23 mouse cellular contexts compared by ENCODE assay signal in the genomic region with DNA sequence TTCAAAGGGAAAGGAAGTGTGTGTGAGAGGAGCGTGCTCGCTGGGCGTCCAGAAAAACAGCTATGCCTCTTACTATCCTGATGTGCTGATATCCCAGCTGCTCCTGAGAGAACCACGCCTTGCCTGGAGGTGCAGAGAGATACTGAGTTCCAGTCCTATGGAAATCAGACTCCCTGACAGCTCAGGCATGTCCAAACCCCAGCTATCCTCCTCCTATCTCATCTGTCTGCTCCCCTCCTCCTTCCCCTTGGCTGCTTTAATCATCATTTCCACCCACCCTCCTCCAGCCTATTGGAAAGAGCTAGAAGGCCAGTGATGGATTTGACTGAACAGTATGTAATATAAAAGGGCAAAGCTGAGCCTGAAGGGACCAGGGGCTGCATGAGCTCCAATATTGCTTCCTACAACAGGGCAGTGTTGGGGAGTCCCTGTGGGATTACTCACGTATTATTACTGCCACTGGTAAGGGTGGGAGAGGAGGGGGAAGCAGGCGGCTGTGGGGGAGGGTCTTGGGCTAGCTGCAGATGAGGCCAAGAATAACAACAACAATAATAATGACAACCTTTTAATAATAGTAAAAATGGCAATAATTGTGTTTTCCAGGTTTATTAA. TPM values are rescaled to one million over a fixed set of nuclear protein-coding genes. Genes with fewer than 3 reads are reported as not detected.
DNase-seq lines count a peak whose midpoint lies in the region; ATAC-seq lines count a peak whose summit lies in the region.
"Had no signal": no experiment of that assay in that cellular context is flagged by ENCODE, and none has a peak within 500 bp of the region (broad histone marks: within the 10 kb centered on the region; RNA-seq: fewer than 3 reads in every experiment).

No protein-coding gene starts in this region.

- no peak overlapping the region for H3K4me3 ChIP-seq in embryonic facial prominence, embryonic 11.5 days (ENCODE audit: low read depth, low read length)
- no peak overlapping the region for H3K4me3 ChIP-seq in embryonic facial prominence, embryonic 10.5 days
- H3K4me3 ChIP-seq in midbrain, embryonic 11.5 days (ENCODE audit: low read depth, low read length): no peak overlapping the region
- no peak overlapping the region for H3K4me3 ChIP-seq in midbrain, embryonic 10.5 days
- H3K4me3 ChIP-seq in hindbrain, embryonic 15.5 days: no peak overlapping the region
- H3K4me3 ChIP-seq in neural tube, embryonic 13.5 days: no peak overlapping the region
- H3K4me3 ChIP-seq: erythroblast, embryonic 14.5 days; limb, embryonic 12.5 days; myocyte had no signal

- no peaks in the 10 kb centered on the region for H3K4me1 ChIP-seq in embryonic facial prominence, embryonic 11.5 days (ENCODE audit: control insufficient read depth, insufficient read depth, low read length)
- H3K4me1 ChIP-seq in embryonic facial prominence, embryonic 10.5 days: peaks cover 10% of the 10 kb centered on the region
- H3K4me1 ChIP-seq in midbrain, embryonic 11.5 days (ENCODE audit: control insufficient read depth, insufficient read depth, low read length): peaks cover 6% of the 10 kb centered on the region
- H3K4me1 ChIP-seq in midbrain, embryonic 10.5 days: peaks cover 29% of the 10 kb centered on the region
- peaks cover 15% of the 10 kb centered on the region for H3K4me1 ChIP-seq in hindbrain, embryonic 15.5 days (replicated peaks)
- peaks cover 18% of the 10 kb centered on the region for H3K4me1 ChIP-seq in neural tube, embryonic 13.5 days (replicated peaks)

- H3K4me2 ChIP-seq in embryonic facial prominence, embryonic 11.5 days (ENCODE audit: low read depth, low read length): no peak overlapping the region
- no peak overlapping the region for H3K4me2 ChIP-seq in midbrain, embryonic 11.5 days
- no peak overlapping the region for H3K4me2 ChIP-seq in hindbrain, embryonic 15.5 days
- H3K4me2 ChIP-seq in neural tube, embryonic 13.5 days: no peak overlapping the region
- H3K4me2 ChIP-seq: limb, embryonic 12.5 days had no signal

- H3K9me3 ChIP-seq in embryonic facial prominence, embryonic 11.5 days (replicated peaks; ENCODE audit: control insufficient read depth, low read length): no peaks in the 10 kb centered on the region
- H3K9me3 ChIP-seq in embryonic facial prominence, embryonic 10.5 days: no peaks in the 10 kb centered on the region
- H3K9me3 ChIP-seq in midbrain, embryonic 11.5 days (ENCODE audit: control insufficient read depth, low read length): no peaks in the 10 kb centered on the region
- H3K9me3 ChIP-seq in midbrain, embryonic 10.5 days (replicated peaks): no peaks in the 10 kb centered on the region
- no peaks in the 10 kb centered on the region for H3K9me3 ChIP-seq in hindbrain, embryonic 15.5 days
- H3K9me3 ChIP-seq in neural tube, embryonic 13.5 days: no peaks in the 10 kb centered on the region
- H3K9me3 ChIP-seq: limb, embryonic 12.5 days had no signal

- 0 out of 2 replicates have a peak, but pooled peaks have one; percentile 62 for ATAC-seq in embryonic facial prominence, embryonic 11.5 days (replicated peaks; ENCODE audit: insufficient number of reproducible peaks, low FRiP score, low TSS enrichment, low read depth)
- ATAC-seq in midbrain, embryonic 11.5 days (ENCODE audit: low FRiP score): peak; percentile 59; the same call in 1 of the 2 replicates
- peak; percentile 69 for ATAC-seq in hindbrain, embryonic 15.5 days (ENCODE audit: low FRiP score, low read depth)
- peak; percentile 85 for ATAC-seq in neural tube, embryonic 13.5 days (ENCODE audit: low read depth)
- no peak for ATAC-seq in inflammation-experienced regulatory T-cells, adult 6 months
- ATAC-seq: CD4-positive, CD25-positive, alpha-beta regulatory T cell, adult 4 months; forebrain, embryonic 16.5 days had no signal

- H3K27ac ChIP-seq in embryonic facial prominence, embryonic 11.5 days (replicated peaks; ENCODE audit: low read depth, low read length): no peak overlapping the region
- no peak overlapping the region for H3K27ac ChIP-seq in embryonic facial prominence, embryonic 10.5 days (replicated peaks)
- H3K27ac ChIP-seq in midbrain, embryonic 11.5 days (ENCODE audit: low read depth, low read length): no peak overlapping the region
- H3K27ac ChIP-seq in midbrain, embryonic 10.5 days (replicated peaks): no peak overlapping the region
- no peak overlapping the region for H3K27ac ChIP-seq in hindbrain, embryonic 15.5 days (replicated peaks)
- H3K27ac ChIP-seq in neural tube, embryonic 13.5 days (replicated peaks): no peak overlapping the region; the same call in 1 of the 2 replicates
- H3K27ac ChIP-seq: limb, embryonic 12.5 days; liver, embryonic 14.5 days had no signal

- H3K36me3 ChIP-seq in embryonic facial prominence, embryonic 11.5 days (replicated peaks; ENCODE audit: control insufficient read depth, insufficient read depth, low read depth, low read length): no peaks in the 10 kb centered on the region
- no peaks in the 10 kb centered on the region for H3K36me3 ChIP-seq in embryonic facial prominence, embryonic 10.5 days (replicated peaks)
- no peaks in the 10 kb centered on the region for H3K36me3 ChIP-seq in midbrain, embryonic 11.5 days (ENCODE audit: control insufficient read depth, insufficient read depth, low read length)
- H3K36me3 ChIP-seq in midbrain, embryonic 10.5 days: no peaks in the 10 kb centered on the region
- H3K36me3 ChIP-seq in hindbrain, embryonic 15.5 days: no peaks in the 10 kb centered on the region
- H3K36me3 ChIP-seq in neural tube, embryonic 13.5 days: no peaks in the 10 kb centered on the region
- H3K36me3 ChIP-seq: G1E; limb, embryonic 12.5 days had no signal

- no peak overlapping the region for H3K9ac ChIP-seq in embryonic facial prominence, embryonic 11.5 days (replicated peaks; ENCODE audit: low read length)
- H3K9ac ChIP-seq in midbrain, embryonic 11.5 days (ENCODE audit: low read length): no peak overlapping the region
- H3K9ac ChIP-seq in hindbrain, embryonic 15.5 days: no peak overlapping the region
- no peak overlapping the region for H3K9ac ChIP-seq in neural tube, embryonic 13.5 days
- H3K9ac ChIP-seq: limb, embryonic 12.5 days; liver, embryonic 14.5 days had no signal

- WGBS in embryonic facial prominence, embryonic 11.5 days: 51% methylated on average over 6 of the region's 6 CpGs
- WGBS in embryonic facial prominence, embryonic 10.5 days: 62% methylated on average over 6 of the region's 6 CpGs
- WGBS in midbrain, embryonic 11.5 days: 30% methylated on average over 6 of the region's 6 CpGs
- WGBS in midbrain, embryonic 10.5 days: 43% methylated on average over 6 of the region's 6 CpGs
- WGBS in hindbrain, embryonic 15.5 days: 26% methylated on average over 6 of the region's 6 CpGs
- 35% methylated on average over 6 of the region's 6 CpGs for WGBS in neural tube, embryonic 13.5 days

- no peak for DNase-seq in embryonic facial prominence, embryonic 11.5 days (ENCODE audit: low spot score)
- DNase-seq in embryonic facial prominence, embryonic 10.5 days (ENCODE audit: low spot score): no peak
- no peak for DNase-seq in midbrain, embryonic 11.5 days (ENCODE audit: low spot score, missing footprints)
- DNase-seq in midbrain, embryonic 10.5 days (ENCODE audit: low spot score): no peak
- DNase-seq in ovary, postnatal 14 days (ENCODE audit: low spot score): no peak
- DNase-seq: cerebellum, adult 11-12 months; cerebellum, postnatal 25 days; kidney, adult 8-10 months; layer of hippocampus, adult 9-11 months; right cerebral cortex, postnatal 4 days; thymus, postnatal 36 days had no signal

- H3K27me3 ChIP-seq in embryonic facial prominence, embryonic 11.5 days (ENCODE audit: control insufficient read depth, insufficient read depth, low read length): no peaks in the 10 kb centered on the region
- H3K27me3 ChIP-seq in embryonic facial prominence, embryonic 10.5 days (replicated peaks; ENCODE audit: low read depth, poor library complexity, severe bottlenecking): peaks cover 10% of the 10 kb centered on the region
- H3K27me3 ChIP-seq in midbrain, embryonic 11.5 days (ENCODE audit: control insufficient read depth, insufficient read depth, low read length): 0 out of 2 replicates have a peak, but pooled peaks cover 3% of the 10 kb centered on the region
- peaks cover 30% of the 10 kb centered on the region for H3K27me3 ChIP-seq in midbrain, embryonic 10.5 days (ENCODE audit: low read depth, poor library complexity, severe bottlenecking)
- H3K27me3 ChIP-seq in hindbrain, embryonic 15.5 days: no peaks in the 10 kb centered on the region
- H3K27me3 ChIP-seq in neural tube, embryonic 13.5 days: no peaks in the 10 kb centered on the region

RNA-seq across cellular contexts. Expression of gene Lmx1a, which starts 26.8 kb away (rescaled TPM):
- 2.6 and 2.9 TPM in 2 replicates for polyA plus RNA-seq in embryonic facial prominence, embryonic 11.5 days (2014; fragmentation: Nextera tagmentation; extraction: Ambion mirVana)
- 2.6 and 4.9 TPM in 2 replicates for polyA plus RNA-seq in embryonic facial prominence, embryonic 10.5 days (2016; fragmentation: Nextera tagmentation; extraction: Ambion mirVana)
- 16.5 and 18.7 TPM in 2 replicates for polyA plus RNA-seq in midbrain, embryonic 11.5 days (2014; fragmentation: Nextera tagmentation; extraction: Ambion mirVana)
- 15.0 and 18.7 TPM in 2 replicates for polyA plus RNA-seq in midbrain, embryonic 10.5 days (2016; fragmentation: Nextera tagmentation; extraction: Ambion mirVana)
- polyA plus RNA-seq in hindbrain, embryonic 15.5 days (2015; fragmentation: Nextera tagmentation; extraction: Ambion mirVana): 9.4 and 11.5 TPM in 2 replicates
- polyA plus RNA-seq in neural tube, embryonic 13.5 days (2015; fragmentation: Nextera tagmentation; extraction: Ambion mirVana): 0.85 and 1.2 TPM in 2 replicates
- under 1 TPM in 1 of 3 experiments, not detected in 2; 0.11 TPM for polyA plus RNA-seq in inflammation-experienced regulatory T-cells, adult 6 months (2017; shearing (Covaris generic))
- polyA plus RNA-seq: CD4-positive, CD25-positive, alpha-beta regulatory T cell, adult 4 months; erythroblast, embryonic 14.5 days; G1E; heart, embryonic 16.5 days; lung, embryonic 16.5 days; myocyte had no signal
